Mouse (Mus musculus) adrenal gland (tissue): ENCODE data around the gene Ace.

Source experiments
- intact Hi-C: fragments of 180-260 bp; cut with DNase I; formaldehyde crosslinking; loops from one replicate; pipeline ENCODE4 v1.15.1; 2025
- long read RNA-seq, 2 experiments: library from polyadenylated mRNA; unstranded; transcript quantifications; one replicate each; pipeline ENCODE4 v2.0.0; 2020; ENCODE audit warnings: borderline replicate concordance in 1 of 2; ENCODE audit not compliant: insufficient replicate concordance in 1 of 2

The Ace gene
- long read RNA-seq, experiment 1 = 0 reads
- long read RNA-seq, experiment 2 = 0 reads

DNA sequence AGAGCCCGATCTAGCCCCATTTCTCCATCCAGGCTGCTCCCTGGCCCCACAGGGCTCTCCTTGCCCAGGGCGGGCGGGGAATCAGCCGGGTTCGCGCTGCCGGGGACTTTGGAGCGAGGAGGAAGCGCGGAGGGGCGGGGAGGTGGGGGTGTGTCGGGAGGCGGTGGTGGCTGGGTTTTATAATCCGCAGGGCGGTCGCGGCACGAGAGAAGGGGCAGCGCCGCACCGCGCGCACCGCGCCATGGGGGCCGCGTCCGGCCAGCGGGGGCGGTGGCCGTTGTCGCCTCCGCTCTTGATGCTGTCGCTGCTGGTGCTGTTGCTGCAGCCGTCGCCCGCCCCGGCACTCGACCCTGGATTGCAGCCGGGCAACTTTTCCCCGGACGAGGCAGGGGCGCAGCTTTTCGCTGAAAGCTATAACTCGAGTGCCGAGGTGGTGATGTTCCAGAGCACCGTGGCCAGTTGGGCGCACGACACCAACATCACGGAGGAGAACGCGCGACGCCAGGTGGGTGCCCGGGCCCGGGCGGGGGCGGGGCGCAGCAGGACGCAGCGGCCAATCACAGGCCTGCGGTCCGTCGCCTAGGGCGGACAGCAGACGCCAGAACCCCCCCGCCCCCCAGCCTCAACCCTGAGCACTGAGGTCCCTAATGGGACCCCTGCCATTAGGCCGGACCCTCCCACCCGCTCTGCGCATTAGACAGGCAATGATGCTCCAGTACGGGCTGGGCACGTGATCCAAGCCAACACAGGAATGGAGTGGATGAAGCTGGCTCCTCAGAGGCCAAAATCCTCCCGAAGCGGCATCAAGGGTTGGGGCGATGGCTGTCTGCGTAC lies at the start of gene Ace:
Ace (plus strand) TSS at position 205 of the 834 bp plus-strand sequence.
- intact Hi-C loops = loop anchor here (2.0 kb wide), 1 partner anchor 41 kb away; no protein-coding TSS in a partner anchor

DNA sequence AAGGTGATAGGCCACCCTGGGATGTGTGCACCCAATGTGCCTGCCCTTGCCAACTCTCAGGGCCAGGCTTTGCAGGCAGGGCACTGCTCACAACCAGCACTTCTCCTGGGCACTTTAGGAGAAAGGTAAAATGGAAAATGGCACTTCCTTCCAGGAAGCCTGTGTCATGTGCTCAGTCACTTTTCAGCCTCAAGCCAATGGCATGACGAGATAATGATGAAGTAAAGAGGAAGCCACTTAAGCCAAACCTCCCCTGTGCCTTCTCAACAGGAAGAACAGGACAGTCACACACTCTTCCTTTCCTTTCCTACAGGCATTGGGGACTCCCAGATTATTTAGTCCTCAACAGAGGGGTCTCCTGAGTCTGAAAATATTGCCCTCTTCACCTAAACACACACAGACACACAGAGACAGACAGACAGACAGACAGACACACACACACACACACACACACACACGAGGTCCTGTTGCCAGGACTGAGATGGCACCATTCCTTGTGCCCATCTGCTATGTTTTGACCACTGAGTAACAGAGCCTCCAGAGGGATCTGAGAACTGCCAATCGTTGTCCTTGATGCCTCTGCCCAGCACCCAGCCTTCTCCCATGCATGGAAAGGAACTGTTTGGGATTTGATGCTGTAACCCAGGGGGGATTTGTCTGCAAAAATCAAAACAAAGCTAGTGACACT lies 47.5 kb upstream of the Ace start:
- intact Hi-C loops = no loop called here

DNA sequence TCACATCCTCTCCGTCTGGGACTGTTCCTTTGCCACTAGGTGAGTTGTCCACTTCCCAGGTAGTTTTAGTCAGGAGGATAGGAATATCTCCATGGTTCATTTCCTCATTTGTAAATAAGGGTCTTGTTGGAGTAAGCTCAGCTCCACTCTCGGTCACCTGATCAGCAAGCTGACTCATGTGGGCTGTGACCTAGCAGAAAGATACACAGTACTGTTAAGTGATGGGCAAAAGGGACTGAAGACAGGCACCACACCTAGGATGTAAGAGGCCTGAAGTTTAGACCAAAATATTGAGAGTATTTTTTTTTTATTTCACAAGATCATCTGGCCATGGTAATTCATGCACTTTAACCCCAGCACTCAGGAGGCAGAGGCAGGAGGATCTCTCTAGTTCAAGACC lies 46.9 kb upstream of the Ace start:
- intact Hi-C loops = no loop called here

DNA sequence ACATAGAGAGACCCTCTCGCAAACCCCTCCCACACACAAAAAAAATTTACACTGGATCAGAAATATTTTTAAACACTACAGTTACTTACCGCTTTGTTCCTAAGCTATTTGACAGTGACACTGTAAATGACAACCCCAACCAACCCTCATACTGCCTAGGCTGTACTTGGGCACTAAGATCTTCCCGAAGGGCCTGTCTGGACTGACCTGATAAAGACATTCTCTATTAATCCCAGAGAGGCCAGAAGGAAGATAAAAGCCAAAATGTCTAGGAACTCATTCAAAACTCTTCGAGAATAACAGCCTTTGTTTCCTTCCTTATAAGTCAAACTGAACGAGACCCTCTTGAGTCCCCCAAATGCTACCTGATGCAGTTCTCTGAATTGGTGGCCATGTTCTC lies 46.5 kb upstream of the Ace start:
- intact Hi-C loops = no loop called here

DNA sequence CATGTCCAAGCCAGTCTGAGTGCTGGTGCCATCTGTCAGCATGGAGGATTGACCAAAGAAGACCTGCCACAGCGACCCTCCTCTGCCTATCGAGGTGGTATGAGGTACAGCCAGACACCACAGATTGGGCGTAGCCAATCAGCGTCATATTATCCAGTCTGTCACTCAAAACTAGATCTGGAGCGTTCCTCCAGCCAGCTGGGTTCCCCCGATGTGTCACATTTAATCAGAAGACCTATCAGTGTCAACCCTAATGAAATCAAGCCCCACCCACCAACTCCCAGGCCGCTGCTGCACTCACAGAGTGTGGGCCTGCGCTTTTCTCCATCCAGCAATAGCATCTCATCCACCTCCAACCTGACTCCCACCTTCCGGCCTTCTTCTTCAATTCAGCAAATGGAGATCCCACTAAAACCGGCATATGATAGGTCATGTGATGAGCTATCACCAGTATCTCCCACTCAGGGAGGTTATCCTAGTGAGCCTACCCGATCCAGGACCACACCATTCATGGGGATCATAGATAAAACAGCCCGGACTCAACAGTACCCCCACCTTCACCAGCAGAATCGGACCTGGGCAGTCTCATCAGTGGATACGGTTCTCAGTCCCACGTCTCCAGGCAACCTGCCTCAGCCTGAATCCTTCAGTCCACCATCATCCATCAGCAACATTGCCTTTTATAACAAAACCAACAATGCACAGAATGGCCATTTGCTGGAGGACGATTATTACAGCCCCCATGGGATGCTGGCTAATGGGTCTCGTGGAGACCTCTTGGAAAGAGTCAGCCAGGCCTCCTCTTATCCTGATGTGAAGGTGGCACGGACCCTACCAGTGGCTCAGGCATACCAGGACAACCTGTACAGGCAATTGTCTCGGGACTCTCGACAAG lies 44.7 kb upstream of the Ace start:
- intact Hi-C loops = no loop called here

DNA sequence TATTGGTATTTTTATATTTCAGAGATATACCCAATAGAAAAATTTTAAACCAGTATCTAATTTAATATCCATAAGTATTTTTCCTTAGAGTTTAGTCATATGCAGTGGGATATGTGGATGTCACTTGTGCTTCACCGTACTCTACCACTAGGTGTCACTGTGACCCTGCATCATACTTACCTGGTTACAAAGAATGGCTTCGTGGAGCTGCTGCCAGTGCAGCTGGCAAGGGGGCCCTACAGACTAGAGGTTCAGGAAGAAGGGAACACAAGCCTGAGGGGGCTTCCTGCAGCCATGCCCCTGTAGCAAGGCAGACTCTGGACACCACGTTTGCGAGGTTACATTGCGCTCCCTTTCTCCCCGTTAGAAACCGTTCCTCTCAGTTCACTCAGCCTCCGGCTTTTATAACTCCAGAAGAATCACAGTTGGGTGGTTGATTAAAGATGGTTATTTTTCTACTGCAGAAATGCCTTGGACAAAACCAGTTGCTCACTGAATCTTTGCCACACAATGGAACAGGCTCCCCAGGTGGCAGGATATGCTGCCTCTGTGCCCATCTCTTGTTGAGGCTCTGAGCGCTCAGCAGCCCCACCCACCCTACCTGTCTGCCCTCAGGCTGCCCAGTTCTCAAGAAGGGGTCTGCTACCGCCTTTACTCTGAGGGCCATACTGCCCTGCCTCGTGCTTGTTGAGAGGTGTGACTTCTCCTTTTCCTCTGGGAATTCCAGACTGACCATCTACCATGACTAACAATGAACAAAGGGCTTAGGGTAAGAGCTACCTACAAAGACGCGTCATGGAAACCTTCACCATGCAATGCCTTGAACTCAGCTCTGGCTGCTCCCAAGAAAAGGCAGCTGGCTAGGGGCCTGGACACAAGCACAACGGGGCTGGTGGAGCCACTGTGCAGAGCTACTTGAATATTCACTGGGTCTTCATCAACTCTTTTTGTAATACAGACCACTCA lies 40.4 kb upstream of the Ace start:
- intact Hi-C loops = loop anchor here (2.0 kb wide), 2 partner anchors 41 to 99 kb away; no protein-coding TSS in a partner anchor

DNA sequence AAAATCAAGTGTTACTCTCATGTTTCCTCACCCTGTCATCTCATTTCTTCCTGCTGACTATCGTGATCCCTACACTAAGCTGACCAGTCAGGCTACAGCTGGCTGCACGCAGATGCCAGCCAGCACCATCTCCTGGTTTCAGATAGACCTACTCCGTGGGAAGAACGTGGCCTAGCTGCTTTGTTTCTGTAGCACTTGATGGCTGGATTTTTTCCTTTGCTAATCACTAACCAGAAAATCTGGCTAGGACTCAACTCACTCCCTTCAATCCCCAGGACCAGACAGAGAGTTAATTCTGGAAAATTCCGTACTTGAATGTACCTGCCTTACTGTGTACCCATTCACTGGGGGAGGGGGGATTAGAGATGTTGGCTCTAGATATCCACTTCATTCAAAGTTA lies 39.6 kb upstream of the Ace start:
- intact Hi-C loops = no loop called here

DNA sequence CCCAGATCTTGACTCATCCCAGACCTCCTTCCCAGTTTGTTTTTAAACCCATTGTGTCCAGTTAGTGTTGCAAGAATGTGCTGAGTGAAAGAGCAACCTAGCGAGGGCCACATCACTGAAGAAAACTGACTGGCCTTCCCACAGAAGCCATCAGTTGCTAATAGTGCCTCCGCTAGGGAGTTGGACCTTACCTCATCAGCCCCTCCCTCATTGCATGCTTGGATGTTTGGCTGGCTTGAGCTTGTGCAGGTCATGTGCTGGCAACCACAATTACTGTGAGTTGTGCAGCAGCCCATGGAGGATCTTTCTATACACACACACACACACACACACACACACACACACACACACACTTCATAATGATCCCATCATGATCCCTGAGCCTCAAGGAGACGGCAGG lies 36.4 kb upstream of the Ace start:
- intact Hi-C loops = loop anchor here (2.0 kb wide), 1 partner anchor 145 kb away; no protein-coding TSS in a partner anchor

DNA sequence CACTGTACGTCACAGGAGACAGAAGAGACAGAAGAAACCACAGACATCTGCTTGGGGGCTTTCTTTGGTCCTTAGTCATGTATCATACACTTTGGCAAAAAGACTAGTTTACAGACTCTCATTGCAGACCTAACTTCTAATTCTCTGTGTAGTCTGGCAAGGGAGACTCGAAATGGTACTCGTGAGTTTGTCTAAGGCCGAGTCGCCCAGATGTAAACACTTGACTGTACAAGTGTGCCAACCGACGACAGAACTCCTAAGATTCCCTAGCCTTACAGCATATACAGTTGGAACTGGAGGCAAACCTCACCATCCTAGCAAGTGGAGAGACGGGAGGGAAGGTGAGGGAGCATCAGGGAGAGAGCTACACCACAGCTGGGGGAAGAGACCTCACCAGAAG lies 34.0 kb upstream of the Ace start:
- intact Hi-C loops = no loop called here

DNA sequence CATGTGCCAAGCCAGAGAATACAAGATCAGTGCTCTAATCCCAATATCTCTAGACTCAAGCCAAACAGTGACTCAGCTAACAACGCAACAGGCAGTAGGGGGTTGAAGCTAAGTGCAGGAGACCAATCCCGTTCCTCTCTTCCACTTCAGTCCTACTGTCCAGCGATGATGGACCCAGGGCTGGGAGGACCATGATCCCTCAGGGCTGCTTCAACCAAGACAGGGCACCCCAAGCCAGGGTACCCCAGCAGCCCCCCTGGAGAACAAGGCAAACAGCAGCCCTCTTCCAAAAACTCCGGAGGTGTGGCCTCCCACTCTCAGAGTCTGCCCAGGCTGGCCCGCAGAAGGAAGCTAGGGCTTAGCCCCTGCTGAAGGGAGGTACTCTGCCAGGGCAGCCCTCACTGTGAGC lies 33.4 kb upstream of the Ace start:
- intact Hi-C loops = no loop called here

DNA sequence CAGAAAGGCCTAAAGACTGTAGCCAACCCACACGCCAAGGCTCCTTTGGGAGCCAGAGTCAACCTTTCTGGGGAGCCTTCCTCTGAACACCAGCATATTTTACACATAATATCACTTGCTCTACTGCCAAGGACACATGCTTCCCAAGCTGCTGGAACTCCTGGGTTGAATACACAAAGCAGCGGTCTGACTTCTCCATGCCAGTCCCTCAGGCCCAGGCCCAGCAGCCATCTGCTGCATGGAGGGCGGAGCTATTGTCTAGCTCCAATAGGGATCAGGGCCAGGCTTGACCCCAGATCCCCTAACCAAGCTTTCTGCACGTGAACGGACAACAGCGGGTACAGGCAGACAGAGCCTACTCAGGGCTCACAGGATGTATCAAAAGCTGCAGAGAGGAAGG lies 32.9 kb upstream of the Ace start:
- intact Hi-C loops = no loop called here

DNA sequence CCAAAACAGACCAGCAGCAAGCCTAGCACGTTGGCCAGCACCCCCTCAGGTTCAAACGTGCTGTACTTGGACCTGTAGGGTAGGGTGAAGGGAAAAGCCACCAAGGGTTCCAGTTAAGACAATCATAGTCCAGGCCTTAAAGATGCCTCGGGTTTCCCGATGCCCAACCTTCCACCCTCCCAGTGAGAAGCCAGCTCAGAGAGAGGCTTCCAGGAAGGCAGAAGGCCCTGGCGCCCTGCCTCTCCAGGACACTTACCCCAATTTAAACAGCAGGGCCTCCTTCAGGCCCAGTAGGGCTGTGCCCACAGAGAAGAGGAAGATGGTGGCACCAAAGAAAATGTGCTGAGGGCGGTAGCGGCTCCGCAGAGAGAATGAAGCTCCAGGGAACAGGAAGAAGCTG lies 32.2 kb upstream of the Ace start:
- intact Hi-C loops = no loop called here

DNA sequence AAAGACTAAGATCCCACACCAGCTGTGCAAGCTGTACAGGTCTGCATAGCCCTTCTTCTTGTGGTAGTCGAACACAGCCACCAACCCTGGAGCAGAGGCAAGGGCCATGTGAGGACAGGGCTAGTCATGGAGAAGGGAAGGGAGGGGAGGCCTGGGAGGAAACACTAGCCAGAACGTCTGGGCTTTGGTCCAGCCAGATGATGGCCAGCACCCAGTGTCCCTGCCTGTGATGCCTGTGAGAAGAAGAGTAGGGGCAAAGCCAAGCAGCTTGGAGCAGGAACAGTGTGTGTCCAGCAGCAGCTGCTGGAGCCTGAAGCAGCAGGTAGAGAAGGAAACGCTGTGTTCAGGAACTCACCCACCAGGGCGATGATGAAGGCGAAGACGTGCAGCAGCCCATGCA lies 31.5 kb upstream of the Ace start:
- intact Hi-C loops = no loop called here

DNA sequence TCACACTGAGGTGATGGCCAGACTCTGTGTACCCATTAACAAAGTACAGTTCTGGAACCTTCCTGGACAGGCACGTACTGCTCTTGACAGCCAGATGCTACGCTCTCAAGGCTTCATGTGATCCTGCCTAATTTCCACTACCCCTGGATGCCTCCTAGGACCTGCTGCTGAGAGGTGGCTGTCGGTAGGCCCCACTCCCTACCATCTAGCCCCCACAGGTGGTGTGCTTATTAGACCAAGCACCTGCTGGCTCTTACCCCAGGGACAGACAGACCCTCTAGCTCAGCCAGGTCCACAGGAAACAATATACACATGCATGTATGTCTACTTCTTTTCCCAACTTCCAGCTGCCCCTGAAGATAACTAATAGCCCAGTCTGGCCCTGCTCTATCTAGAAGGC lies 30.8 kb upstream of the Ace start:
- intact Hi-C loops = no loop called here

DNA sequence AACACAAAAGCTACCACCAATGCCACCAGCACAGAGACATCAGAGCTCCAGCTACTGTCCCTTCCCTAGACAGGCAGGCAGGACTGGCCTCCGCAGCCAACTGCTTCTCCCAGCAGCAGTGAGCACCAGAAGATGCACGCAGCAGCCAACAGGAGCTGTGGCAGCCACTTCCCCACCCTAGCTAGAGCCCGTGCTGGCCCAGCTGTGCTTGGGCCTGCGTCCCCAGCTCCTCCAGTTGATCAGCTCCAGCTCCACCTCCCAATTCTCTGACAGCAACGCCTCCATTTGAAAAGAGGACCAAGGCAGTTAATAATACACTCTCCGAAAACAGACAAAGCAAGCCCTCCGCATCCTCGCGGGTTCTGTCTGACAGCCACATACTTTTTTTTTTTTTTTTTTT lies 29.0 kb upstream of the Ace start:
- intact Hi-C loops = no loop called here

DNA sequence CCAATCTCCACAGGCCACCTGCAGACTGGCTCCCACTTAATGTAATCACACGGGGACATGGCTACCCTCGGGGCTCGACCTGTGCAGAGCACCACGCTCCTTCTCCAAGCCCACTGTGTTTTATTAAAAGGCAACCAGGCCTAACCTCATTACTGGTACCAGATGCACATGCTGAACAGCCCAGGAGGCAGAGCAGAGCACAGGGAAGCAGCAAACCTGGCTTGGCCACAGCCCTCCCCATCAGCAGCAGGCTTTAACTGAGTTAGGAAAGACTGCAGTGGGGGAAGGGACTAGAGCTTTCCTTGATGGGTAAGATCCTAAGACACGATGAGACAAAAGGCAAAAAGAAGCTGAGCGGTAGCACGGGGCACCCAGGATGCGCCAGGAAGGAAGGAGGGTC lies 25.8 kb upstream of the Ace start:
- intact Hi-C loops = no loop called here

DNA sequence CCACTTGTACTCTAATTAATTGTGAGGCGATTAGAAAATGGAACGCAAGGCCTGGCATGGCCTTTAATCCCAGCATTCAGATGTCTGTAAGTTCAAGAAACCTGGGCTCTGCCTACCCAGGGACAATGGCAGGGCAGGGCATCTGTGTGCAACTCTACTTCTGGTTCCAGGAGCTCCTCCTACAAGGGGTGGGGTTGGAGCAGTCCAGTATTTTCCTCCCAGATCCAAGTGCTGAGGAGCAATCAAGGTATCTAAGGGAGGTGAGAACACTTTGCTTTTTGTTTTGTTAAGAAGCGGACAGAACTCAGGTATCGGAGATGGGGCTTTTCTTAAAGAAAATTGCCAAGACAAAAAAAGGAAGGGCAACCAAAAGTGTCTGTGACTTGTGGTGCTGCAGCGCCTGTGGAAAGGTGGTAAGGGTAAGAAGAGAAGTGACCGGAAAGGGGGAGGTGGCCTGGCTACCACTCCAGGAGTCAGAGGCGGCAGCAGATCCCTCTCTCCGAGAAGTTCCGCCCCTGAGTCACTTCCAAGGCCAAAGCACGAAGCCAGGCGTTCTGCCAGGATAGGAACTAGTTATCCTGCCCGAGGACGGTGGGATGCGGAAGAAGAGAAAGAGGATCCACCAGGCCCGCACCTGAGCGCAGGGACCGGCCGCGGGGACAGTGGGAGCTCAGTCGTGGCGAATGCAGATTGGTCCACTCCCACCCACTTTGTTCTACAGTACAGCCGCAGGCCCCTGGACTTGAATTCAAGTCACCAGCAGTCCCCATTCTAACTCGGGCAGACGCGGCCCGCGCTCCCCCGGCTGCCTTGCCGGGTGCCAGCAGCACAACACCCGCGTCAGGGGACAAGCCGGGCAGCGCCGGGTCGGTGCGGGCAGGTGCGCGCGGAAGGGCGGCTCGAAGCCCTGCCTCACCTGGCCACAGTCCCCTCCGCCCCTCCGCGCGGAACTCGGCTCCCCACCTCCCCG lies 24.3 kb upstream of the Ace start:
- intact Hi-C loops = no loop called here

DNA sequence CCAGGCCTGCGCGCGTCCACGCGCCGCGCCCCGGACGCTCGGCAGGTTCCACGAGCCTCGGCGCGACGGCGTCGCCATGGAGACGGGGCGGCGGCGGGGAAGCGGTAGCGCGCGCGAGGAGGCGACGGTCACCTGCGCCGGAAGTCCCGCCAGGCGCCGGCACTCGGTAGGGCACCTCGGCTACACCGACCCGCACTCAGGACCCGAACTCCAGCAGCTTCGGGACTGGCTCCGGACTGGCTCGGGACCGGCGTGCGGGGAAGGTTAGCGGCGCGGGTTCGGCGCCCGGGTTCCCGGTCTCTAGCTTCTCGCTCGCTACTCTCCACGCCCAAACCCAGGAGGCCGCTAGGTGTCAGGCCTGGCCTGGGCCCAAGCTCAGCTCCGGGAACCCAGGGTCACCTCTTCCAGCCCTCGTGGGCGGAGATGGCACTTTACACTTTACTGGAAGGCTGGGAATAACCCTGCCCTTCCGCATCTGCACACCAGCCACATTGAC lies 23.6 kb upstream of the Ace start:
- intact Hi-C loops = no loop called here
